Mouse (Mus musculus) MEL (cell line): ENCODE measurements around the gene Nusap1. TPM values are rescaled to one million over a fixed set of nuclear protein-coding genes. Genes with fewer than 3 reads are reported as not detected.
A peak's percentile ranks its signal among the peaks of the same experiment; 100 is the strongest.
"Not testable (repeated sequence)": the region's sequence is repeated elsewhere in the genome, so short reads cannot be mapped to it uniquely, and the experiment has no call there.

Experiments used
- DNase-seq: peaks from one replicate; pipeline ENCODE4 v3.0.0; 2011; ENCODE audit warnings: low read depth, low spot score
- H3K27ac ChIP-seq: 2 replicates; pipeline ENCODE4 v1.5.1; 2012; ENCODE audit warnings: low read depth, mild to moderate bottlenecking, control low read depth, low read length, moderate library complexity; ENCODE audit not compliant: control insufficient read depth
- H3K27me3 ChIP-seq, 2 experiments: fragments of 150-350 bp in 1 of 2; sonication (generic) in 1 of 2; 2 replicates each; pipeline ENCODE4 v1.6.1; 2012; ENCODE audit warnings: low read length in 2 of 2, mild to moderate bottlenecking in 2 of 2, improper control_type of control experiment in 1 of 2, moderate library complexity in 1 of 2; ENCODE audit not compliant: insufficient read depth in 2 of 2, control insufficient read depth in 1 of 2
- H3K36me3 ChIP-seq, 2 experiments: 2 replicates each; pipeline ENCODE4 v1.6.1; 2012 to 2014; ENCODE audit warnings: low read length in 2 of 2, improper control_type of control experiment in 1 of 2, inconsistent platforms in 1 of 2, mild to moderate bottlenecking in 1 of 2; ENCODE audit not compliant: insufficient read depth in 2 of 2, control insufficient read depth in 1 of 2
- H3K4me1 ChIP-seq, 2 experiments: fragments of 150-350 bp in 1 of 2; sonication (generic) in 1 of 2; 2 replicates each; pipeline ENCODE4 v1.6.1; 2012; ENCODE audit warnings: low read length in 2 of 2, improper control_type of control experiment in 1 of 2, mild to moderate bottlenecking in 1 of 2; ENCODE audit not compliant: insufficient read depth in 2 of 2, control insufficient read depth in 1 of 2
- H3K4me3 ChIP-seq, 2 experiments: fragments of 150-350 bp in 1 of 2; sonication (generic) in 1 of 2; 2 replicates each; pipeline ENCODE4 v1.5.1; 2012; ENCODE audit warnings: low read depth in 2 of 2, low read length in 2 of 2, mild to moderate bottlenecking in 2 of 2, moderate library complexity in 2 of 2, control low read depth in 1 of 2, improper control_type of control experiment in 1 of 2; ENCODE audit not compliant: control insufficient read depth in 1 of 2, insufficient read depth in 1 of 2
- H3K79me2 ChIP-seq: 2 replicates; pipeline ENCODE4 v1.6.1; 2012; ENCODE audit warnings: mild to moderate bottlenecking, low read length, moderate library complexity; ENCODE audit not compliant: control insufficient read depth, poor library complexity, insufficient read depth
- H3K9ac ChIP-seq: 2 replicates; pipeline ENCODE4 v1.6.1; 2012; ENCODE audit warnings: low read depth, mild to moderate bottlenecking, control low read depth, low read length, moderate library complexity; ENCODE audit not compliant: control insufficient read depth, poor library complexity, severe bottlenecking
- H3K9me3 ChIP-seq: fragments of 150-350 bp; sonication (generic); replicated peaks from 2 replicates; pipeline ENCODE4 v1.6.1; 2012; ENCODE audit warnings: mild to moderate bottlenecking, low read length, improper control_type of control experiment, moderate library complexity; ENCODE audit not compliant: insufficient read depth
- ELF1 ChIP-seq: IDR thresholded peaks from 2 replicates; pipeline ENCODE4 v1.6.1; 2014; ENCODE audit warnings: low read depth, mild to moderate bottlenecking, inconsistent platforms, low read length, improper control_type of control experiment, moderate library complexity
- EP300 ChIP-seq, 2 experiments: IDR thresholded peaks; 2 replicates each; pipeline ENCODE4 v1.6.1; 2011; ENCODE audit warnings: improper control_type of control experiment in 2 of 2, low read length in 2 of 2, low read depth in 1 of 2, mild to moderate bottlenecking in 1 of 2
- ETS1 ChIP-seq: IDR thresholded peaks from 2 replicates; pipeline ENCODE4 v1.6.1; 2012; ENCODE audit warnings: low read depth, mild to moderate bottlenecking, inconsistent platforms, low read length, improper control_type of control experiment, moderate library complexity
- GATA1 ChIP-seq: IDR thresholded peaks from 2 replicates; pipeline ENCODE4 v1.6.1; 2011; ENCODE audit warnings: low read depth, low read length, improper control_type of control experiment
- JUND ChIP-seq: IDR thresholded peaks from 2 replicates; pipeline ENCODE4 v1.6.1; 2011; ENCODE audit warnings: low read depth, mild to moderate bottlenecking, improper control_type of control experiment, low read length
- KAT2A ChIP-seq: conservative IDR thresholded peaks from 2 replicates; pipeline ENCODE4 v1.6.1; 2012; ENCODE audit warnings: low read depth, low read length, improper control_type of control experiment, inconsistent platforms
- MAX ChIP-seq: IDR thresholded peaks from 2 replicates; pipeline ENCODE4 v1.6.1; 2011; ENCODE audit warnings: low read length, improper control_type of control experiment
- MAZ ChIP-seq: IDR thresholded peaks from 2 replicates; pipeline ENCODE4 v1.6.1; 2012; ENCODE audit warnings: low read depth, mild to moderate bottlenecking, inconsistent platforms, low read length, improper control_type of control experiment
- MXI1 ChIP-seq: IDR thresholded peaks from 2 replicates; pipeline ENCODE4 v1.6.1; 2011; ENCODE audit warnings: mild to moderate bottlenecking, low read depth, low read length, improper control_type of control experiment
- MYB ChIP-seq: IDR thresholded peaks from 2 replicates; pipeline ENCODE4 v1.6.1; 2011; ENCODE audit warnings: mild to moderate bottlenecking, low read depth, low read length, improper control_type of control experiment
- MYC ChIP-seq: IDR thresholded peaks from 2 replicates; pipeline ENCODE4 v1.6.1; 2011; ENCODE audit warnings: low read depth, mild to moderate bottlenecking, low read length, improper control_type of control experiment, moderate library complexity
- NELFE ChIP-seq: IDR thresholded peaks from 2 replicates; pipeline ENCODE4 v1.6.1; 2011; ENCODE audit warnings: low read depth, low read length, improper control_type of control experiment
- POLR2A ChIP-seq, 2 experiments: IDR thresholded peaks; 2 replicates each; pipeline ENCODE4 v1.6.1; 2011 to 2012; ENCODE audit warnings: low read length in 2 of 2, mild to moderate bottlenecking in 2 of 2, control low read depth in 1 of 2, improper control_type of control experiment in 1 of 2, low read depth in 1 of 2, moderate library complexity in 1 of 2; ENCODE audit not compliant: control insufficient read depth in 1 of 2, insufficient read depth in 1 of 2, poor library complexity in 1 of 2
- RCOR1 ChIP-seq: IDR thresholded peaks from 2 replicates; pipeline ENCODE4 v1.6.1; 2012; ENCODE audit warnings: low read depth, mild to moderate bottlenecking, inconsistent platforms, low read length, improper control_type of control experiment
- SIN3A ChIP-seq: IDR thresholded peaks from 2 replicates; pipeline ENCODE4 v1.6.1; 2012; ENCODE audit warnings: low read length, improper control_type of control experiment, inconsistent platforms
- TAL1 ChIP-seq: IDR thresholded peaks from 2 replicates; pipeline ENCODE4 v1.6.1; 2012; ENCODE audit warnings: mild to moderate bottlenecking, inconsistent platforms, low read length, moderate library complexity, mixed read lengths
- TCF12 ChIP-seq: IDR thresholded peaks from 2 replicates; pipeline ENCODE4 v1.6.1; 2014; ENCODE audit warnings: low read depth, mild to moderate bottlenecking, inconsistent platforms, low read length, improper control_type of control experiment, moderate library complexity
- USF1 ChIP-seq: IDR thresholded peaks from 2 replicates; pipeline ENCODE4 v1.6.1; 2014; ENCODE audit warnings: low read depth, mild to moderate bottlenecking, inconsistent platforms, low read length, improper control_type of control experiment, moderate library complexity
- USF2 ChIP-seq, 2 experiments: IDR thresholded peaks; 2 replicates each; pipeline ENCODE4 v1.6.1; 2011 to 2012; ENCODE audit warnings: improper control_type of control experiment in 2 of 2, low read length in 2 of 2, borderline replicate concordance in 1 of 2, inconsistent platforms in 1 of 2, low read depth in 1 of 2, mild to moderate bottlenecking in 1 of 2; ENCODE audit not compliant: insufficient read depth in 1 of 2
- ZC3H11A ChIP-seq: IDR thresholded peaks from 2 replicates; pipeline ENCODE4 v1.6.1; 2012; ENCODE audit warnings: low read depth, mild to moderate bottlenecking, inconsistent platforms, low read length, improper control_type of control experiment
- polyA plus RNA-seq, 2 experiments: library from polyadenylated mRNA; stranded (reverse) in 1 of 2; unstranded in 1 of 2; fragments of >175 nt in 1 of 2; fragments of >200 nt in 1 of 2; gene quantifications; 2 replicates each; pipeline versions ENCODE4 v1.2.1 to v1.2.4; 2012; ENCODE audit warnings: low replicate concordance in 2 of 2, low read depth in 1 of 2; ENCODE audit not compliant: insufficient read length in 2 of 2, insufficient read depth in 1 of 2, missing spikeins in 1 of 2
- total RNA-seq: library from RNA; depleted of rRNA; stranded (reverse); fragments of 300-350 nt; gene quantifications from 2 replicates; pipeline ENCODE4 v1.2.3, GENCODE M21; 2012

Nusap1 gene
- total and polyA plus RNA-seq, 3 experiments, result 17.0 to 28.2 TPM; not detected in 1

DNA sequence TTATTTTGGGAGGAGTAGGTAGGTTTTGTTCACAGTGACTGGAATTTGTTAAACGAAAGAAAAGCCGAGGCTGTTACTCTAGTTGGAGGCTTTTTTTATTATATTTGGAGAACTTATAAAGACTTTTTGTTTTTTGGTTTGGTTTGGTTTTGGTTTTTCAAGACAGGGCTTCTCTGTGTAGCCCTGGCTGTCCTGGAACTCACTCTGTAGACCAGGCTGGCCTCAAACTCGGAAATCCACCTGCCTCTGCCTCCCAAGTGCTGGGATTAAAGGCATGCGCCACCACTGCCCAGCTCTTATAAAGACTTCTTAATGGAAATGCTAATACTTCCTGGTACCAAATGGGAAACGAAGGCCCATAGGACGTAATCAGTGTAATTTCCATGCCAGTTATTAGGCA lies 904 bp downstream of the Nusap1 start:
- Histone ChIP-seq H3K27ac (peak overlapping the region; percentile 13; the same call in 1 of the 2 replicates), H3K36me3 (peaks cover 4 to 21% of the 10 kb centered on the region in 2 experiments), H3K9ac (peak overlapping the region; percentile 76), H3K4me1 (peaks cover 4 to 16% of the 10 kb centered on the region in 2 experiments), H3K79me2 (peaks cover 18% of the 10 kb centered on the region), H3K4me3 (peak overlapping the region; percentile 54 to 66)
- not testable (repeated sequence) for H3K27me3 ChIP-seq, H3K9me3 ChIP-seq, DNase-seq
- TF ChIP-seq MXI1 (peak; percentile 55; the same call in 1 of the 2 replicates), MAX (peak; percentile 38; the same call in 1 of the 2 replicates), MYB (0 out of 2 replicates have a peak, but pooled peaks have one; percentile 11), NELFE (0 out of 2 replicates have a peak, but pooled peaks have one; percentile 4), MAZ (0 out of 2 replicates have a peak, but pooled peaks have one; percentile 57)

DNA sequence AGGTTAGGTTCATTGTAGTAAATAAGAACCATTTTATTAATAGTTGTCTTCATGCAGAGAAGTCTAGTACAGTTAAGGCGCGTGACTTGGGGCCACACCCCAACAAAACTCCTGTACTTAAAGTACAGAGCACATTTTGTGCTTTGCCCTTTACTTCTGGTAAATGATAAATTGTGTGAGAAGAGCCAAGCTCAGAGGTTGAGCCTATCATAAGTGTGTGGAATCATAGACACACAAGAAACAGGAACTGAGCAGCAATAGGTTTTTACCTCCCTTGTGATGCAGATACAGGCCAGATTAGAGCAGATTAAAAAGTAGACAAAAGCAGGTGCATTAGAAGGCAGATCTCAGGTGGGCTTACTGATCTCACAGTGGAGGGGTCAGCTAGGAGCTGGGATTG lies 3.2 kb downstream of the Nusap1 start:
- peak; percentile 76 for DNase-seq
- peak; percentile 58 for TF ChIP-seq USF1
- TF ChIP-seq KAT2A, result 0 out of 2 replicates have a peak, but pooled peaks have one; percentile 25
- TF ChIP-seq JUND, result no peak
- TF ChIP-seq EP300 (IDR thresholded peaks at IDR 0.05; ENCODE audit: low read depth in 1 of 2, low read length in 2 of 2), result peak; percentile 56 to 71
- 0 out of 2 replicates have a peak, but pooled peaks have one; percentile 8 for TF ChIP-seq MAX
- TF ChIP-seq ELF1, result peak; percentile 32; the same call in 1 of the 2 replicates
- TF ChIP-seq TAL1, result no peak
- TF ChIP-seq MYC, result peak; percentile 66; the same call in 1 of the 2 replicates
- TF ChIP-seq POLR2A (IDR thresholded peaks at IDR 0.05; ENCODE audit: control insufficient read depth in 1 of 2, insufficient read depth in 1 of 2, low read depth in 1 of 2, low read length in 2 of 2, poor library complexity in 1 of 2), result no peak
- TF ChIP-seq MAZ, result no peak
- TF ChIP-seq TCF12, result 0 out of 2 replicates have a peak, but pooled peaks have one; percentile 23
- peak; percentile 76 for TF ChIP-seq SIN3A
- peak; percentile 81 for TF ChIP-seq GATA1
- 0 out of 2 replicates have a peak, but pooled peaks have one; percentile 29 for TF ChIP-seq ETS1
- TF ChIP-seq USF2 (IDR thresholded peaks at IDR 0.05; ENCODE audit: borderline replicate concordance in 1 of 2, insufficient read depth in 1 of 2, low read depth in 1 of 2, low read length in 2 of 2), result 0 out of 4 replicates have a peak, but pooled peaks of 1 of the 2 experiments have one; percentile 24
- no peak for TF ChIP-seq ZC3H11A
- TF ChIP-seq RCOR1, result no peak
- peak; percentile 79 for TF ChIP-seq MXI1
- Histone ChIP-seq H3K4me3 (0 out of 4 replicates have a peak overlapping the region, but pooled peaks of 1 of the 2 experiments have one; percentile 28), H3K27me3 (no peaks in the 10 kb centered on the region), H3K36me3 (peaks cover 12 to 21% of the 10 kb centered on the region in 2 experiments), H3K9ac (no peak overlapping the region), H3K4me1 (peaks cover 4 to 16% of the 10 kb centered on the region in 2 experiments), H3K27ac (no peak overlapping the region), H3K9me3 (no peaks in the 10 kb centered on the region), H3K79me2 (peaks cover 18% of the 10 kb centered on the region)
